Mouse (Mus musculus): ENCODE measurements at regions not wholly inside any gene's neighbourhood (a gene's known extent, or its start where the extent isn't known, plus 50 kb on each side); places are given as distances from the start of the nearest gene placed in this dataset.

DNA sequence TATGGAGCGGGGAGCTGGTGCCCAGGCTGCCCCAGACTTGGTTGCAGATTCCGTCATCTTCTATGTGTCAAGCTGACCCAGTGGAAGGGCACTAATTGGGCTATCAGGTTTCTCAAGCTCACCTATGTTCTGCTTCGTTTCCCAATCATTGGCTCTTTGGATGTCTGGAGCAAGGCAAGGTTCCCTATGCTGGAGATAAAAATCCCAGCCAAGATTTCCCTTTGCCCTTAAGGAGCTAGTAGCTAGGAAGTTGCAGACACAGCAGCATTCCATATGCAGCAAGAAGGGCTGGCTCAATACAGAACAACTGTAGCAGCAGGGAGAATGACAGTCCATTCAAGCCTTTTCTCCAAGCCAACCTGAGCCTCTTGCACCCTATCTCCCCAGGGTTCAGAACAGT is 159.2 kb upstream of the Zfp706 start:
- no peak for DNase-seq (ENCODE audit: low spot score in 2 of 2)

DNA sequence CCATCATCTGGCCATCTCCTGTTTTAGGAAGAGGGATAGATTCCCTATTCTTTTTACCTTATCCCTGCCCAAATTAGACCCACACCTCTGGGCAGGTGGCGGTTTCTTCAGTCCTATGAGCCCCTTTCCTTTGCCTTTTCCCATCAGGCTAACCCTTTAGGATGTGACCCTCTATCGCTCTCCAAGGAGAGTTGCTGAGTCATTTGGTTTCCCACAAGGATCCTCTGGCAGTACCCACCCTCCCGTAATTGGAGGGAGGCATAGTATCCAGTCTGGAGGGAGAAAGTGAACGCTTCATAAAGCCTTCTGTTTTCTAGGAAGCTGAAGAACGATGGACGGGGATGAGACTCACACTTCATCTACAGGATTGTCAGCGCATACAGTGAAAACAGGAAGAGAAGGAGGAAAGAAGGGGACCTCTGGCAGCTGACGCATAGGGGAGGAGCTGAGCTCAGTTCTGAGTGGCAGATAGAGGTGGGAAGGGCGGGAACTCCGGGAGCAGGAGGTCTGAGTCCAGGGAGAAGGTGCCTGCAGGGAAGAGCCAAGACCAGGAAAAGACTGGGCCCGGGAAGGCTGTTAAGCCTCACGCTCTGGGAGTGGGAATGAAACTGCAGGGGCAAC is 158.4 kb upstream of the Zfp706 start:
- DNase-seq (ENCODE audit: low spot score in 2 of 2) = no peak

DNA sequence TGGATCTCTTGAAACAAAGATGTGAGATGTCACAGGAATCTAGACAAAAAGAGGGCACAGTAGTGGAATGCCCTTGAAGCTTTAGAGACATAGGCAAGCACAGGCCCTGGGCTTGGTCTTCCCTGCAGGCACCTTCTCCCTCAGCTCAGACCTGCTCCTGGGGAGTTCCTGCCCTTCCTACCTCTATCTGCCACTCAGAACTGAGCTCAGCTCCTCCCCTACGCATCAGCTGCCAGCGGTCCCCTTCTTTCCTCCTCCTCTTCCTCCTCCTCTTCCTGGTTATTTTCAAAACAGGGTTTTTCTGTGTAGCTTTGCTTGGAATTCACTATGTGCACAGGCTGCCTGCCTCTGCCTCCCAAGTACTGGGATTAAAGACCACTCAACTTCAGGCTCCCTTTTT is 157.6 kb upstream of the Zfp706 start:
- DNase-seq (ENCODE audit: low spot score in 2 of 2) = no peak

DNA sequence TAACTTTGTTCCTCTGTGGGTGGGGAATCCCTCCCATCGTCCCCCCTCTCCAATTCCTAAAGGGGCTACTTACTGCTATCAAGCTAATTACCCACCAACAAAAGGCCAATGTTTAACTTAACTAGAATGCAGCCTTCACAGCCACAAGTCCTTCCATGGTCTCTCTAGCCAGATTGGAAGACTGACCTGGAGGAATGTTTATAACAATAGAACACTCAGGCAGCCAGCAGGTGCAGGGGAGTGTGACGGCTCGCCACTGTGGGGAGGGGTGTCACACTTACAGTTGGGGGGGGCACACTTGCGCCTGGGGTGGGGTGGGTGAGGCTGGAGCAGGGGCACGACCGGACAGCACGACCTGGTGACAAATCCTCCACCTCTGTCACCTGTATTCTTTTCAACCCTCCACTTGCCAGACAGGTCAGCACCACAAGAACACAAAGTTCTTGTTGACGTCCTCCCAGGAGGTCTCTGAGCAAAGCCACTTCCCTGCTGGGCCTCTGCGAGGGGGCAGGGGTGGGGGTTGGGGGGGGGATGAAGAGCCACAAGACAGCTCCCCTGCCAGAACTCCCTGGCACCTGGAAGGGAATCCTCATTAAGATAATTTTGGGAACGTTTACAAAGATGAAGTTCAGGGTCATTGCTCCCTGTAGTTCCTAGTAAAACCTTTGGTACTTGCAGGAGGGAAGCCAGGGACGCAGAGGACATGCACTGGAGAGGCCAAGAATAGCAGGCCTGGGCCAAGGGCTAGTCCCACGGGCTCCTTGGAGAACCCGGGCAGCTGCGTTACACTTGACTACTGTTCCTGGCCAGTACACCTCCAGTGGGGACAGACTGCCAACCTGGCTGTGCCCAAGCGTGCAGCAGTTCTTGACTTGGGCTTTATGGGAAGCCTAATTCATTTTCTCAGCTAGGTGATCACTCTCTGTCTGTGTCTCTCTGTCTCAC is 156.9 kb upstream of the Zfp706 start:
- no peak for DNase-seq (ENCODE audit: low spot score in 2 of 2)

DNA sequence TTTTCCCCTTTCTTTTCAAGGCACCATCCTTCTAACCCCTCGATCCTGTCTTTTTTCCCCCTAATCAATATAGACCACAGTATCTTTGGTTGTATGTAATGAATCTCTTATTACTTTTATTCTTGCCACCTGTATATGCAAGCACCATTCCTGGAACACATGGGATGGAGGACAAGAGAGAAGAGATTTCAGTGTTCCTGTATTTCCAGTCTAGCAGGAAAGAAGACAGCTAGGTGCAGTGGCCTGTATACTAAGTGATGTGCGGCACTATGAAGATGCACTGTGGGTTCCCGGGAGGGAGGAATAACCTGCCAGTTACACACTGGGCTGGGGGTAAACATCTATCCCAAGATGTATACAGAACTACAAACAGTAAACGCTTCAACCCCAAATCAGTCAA is 152.4 kb upstream of the Zfp706 start:
- DNase-seq (ENCODE audit: low spot score in 2 of 2) = no peak

DNA sequence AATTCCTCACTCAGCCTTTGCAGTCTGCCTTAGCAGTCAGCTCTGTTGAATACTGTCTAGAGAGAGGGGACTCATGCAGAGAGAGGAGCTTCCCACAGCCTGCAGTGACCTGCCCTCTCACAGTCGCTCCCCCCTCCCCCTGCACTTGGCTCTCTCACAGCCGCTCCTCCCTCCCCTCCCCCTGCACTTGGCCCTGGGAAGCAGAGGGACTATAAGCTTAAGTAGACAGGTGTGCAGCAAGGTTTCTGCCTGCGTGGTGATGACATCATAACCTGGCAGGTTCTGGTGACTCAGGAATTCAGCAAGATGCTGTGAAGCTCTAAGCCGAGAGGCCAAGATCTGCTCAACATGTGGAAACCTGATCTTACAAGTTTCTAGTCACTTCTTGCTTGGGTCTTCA is 151.8 kb upstream of the Zfp706 start:
- DNase-seq (ENCODE audit: low spot score in 2 of 2) = no peak

DNA sequence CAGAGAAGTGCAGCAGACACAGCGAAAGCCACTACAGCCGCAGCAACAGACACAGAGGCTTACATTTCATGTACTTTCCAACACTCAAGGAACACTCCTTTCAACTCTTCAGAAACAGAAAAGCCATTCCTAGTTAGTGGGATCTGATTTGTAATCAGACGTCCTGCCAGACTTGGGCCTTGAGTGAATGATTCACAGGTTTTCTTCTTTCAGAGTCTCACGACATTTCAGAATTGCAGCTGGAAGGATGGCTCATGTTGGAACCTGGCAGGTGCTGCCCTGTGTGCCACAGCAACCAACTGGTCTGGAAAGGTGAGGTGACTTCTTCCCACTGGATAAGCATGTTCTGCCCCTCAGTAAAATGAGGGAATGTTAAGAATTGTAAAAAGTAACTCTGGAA is 149.8 kb upstream of the Zfp706 start:
- DNase-seq (ENCODE audit: low spot score in 2 of 2) = no peak

DNA sequence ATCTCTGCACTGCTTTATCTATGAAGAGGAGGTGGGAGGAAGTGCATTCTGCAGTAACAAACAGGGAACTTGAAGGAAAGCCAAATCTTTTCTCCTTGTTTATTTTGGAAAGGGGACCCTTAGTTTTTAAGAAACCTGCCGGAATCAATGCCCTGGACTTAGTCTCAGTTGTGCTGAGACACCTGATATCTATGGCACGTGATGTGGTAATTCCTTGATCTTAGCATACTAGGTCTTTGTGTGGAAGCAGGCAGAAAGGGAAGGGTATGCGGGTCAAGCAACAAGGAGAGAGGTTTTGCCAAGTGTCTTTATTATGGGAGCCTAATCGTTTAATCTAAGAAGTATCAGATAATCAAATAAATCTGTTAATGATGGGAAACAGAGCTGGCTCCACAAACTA is 147.4 kb upstream of the Zfp706 start:
- DNase-seq (ENCODE audit: low spot score in 2 of 2) = no peak

DNA sequence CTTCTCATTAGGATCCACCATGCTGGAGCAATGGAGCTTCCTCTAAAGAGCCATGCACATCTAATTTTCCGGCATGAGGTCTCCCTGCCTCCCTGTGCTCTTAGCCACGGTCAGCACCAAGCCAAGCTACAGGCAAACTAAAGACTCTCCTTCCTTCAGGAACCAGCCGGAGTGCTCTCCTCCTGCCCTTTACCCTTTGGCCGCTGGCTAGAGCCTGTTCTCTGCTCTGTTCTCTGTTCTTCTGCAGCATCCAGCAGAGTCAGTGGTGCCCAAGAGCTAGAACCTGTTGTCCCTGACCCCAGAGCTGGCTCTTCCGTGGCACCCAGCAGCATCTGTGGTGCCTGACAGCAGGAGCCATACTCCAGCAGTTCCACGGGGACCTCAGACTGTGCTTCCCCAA is 145.6 kb upstream of the Zfp706 start:
- DNase-seq (ENCODE audit: low spot score in 2 of 2) = no peak

DNA sequence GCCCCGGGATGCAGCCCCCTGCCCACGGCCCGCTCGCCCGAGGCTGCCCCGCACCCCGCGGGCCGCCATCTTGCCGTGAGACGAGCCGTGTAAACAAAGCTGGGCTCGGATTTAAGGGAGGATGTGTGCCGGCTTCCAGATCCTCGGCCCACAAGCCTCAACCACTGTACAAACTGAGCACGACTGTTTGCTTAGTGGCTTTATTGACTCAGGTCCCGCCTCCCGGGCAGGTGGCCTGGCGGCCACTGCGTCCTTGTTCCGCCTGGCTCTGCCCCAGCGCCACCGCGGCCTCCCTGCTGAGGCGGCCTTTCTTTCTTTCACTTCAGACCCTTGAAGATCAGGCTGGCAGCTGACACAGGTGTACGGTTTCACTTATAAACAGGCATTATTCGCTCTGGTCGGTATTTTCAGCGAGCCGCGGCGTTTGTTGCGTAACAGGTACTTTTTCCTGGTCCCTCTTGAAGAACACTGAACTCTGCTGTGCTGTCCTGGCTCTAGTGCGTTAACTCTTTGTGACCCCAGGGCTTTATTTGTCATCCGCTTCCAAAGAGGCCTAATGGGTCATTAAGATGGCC is 128.1 kb upstream of the Zfp706 start:
- peak; percentile 28 to 49 for DNase-seq (ENCODE audit: low spot score in 2 of 2)

DNA sequence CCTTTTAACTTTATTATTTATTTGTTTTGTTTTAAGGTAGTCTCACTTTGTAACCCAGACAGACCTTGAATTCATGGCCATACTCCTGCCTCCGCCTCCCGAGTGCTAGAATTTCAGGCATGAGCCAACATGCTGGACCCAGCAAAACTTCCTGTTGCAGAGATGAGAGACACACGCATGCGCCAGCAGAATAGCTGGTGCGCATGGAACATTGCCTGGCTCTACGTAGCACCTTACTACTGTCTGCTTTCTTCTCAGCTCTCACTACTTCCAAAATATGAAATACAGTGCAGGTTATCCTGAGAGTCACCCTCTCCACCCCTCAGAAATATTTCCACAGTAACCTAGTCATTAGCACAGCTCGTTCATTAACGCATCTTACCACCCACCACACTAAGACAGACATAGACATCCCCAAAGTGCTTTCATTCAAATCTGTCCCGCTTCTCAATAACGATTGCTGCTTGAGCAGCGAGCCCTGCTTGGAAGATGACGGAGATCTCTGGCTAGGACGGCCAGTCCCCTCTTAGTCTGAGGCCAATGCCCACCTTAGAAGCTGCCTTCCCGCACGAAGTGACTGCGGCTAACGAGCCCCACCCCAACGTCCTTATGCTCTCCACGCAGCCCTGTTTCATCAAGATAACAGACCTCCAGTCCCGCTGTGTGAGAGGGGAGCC is 127.5 kb upstream of the Zfp706 start:
- no peak for DNase-seq (ENCODE audit: low spot score in 2 of 2)

DNA sequence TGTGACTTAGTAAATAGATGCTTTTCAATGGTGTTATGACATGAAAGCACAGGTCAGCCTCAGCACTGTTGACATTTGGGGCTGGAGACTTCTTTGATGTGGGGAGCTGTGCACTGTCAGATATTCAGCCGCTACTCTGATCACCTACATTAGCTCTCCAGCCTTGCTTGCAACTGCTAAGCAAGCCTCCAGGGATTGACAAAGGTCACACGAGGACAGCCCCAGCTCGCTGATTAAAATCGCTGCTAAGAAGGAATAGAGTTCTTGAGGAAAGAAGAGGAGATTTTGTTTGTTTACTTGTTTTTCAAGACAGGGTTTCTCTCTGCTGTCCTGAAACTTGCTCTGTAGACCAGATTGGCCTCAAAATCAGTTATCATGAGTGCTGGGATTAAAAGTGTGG is 126.8 kb upstream of the Zfp706 start:
- no peak for DNase-seq (ENCODE audit: low spot score in 2 of 2)

DNA sequence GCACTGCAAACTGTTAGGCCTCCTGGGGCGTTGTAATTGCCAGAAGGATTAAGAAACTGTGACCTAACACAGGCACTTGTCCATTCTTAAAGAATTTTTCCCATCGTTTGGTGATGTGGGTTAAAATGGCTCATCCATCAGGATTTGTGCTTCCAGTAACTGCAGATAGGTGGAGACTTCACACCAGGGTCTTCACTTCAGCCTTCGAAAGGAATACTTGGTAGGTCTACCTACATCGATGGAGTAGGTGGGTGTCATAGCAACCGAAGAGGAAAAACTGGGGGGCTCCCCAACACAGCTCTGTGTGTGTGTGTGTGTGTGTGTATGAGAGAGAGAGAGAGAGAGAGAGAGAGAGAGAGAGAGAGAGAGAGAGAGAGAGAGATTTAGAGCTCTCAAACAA is 126.3 kb upstream of the Zfp706 start:
- no peak for DNase-seq (ENCODE audit: low spot score in 2 of 2)

DNA sequence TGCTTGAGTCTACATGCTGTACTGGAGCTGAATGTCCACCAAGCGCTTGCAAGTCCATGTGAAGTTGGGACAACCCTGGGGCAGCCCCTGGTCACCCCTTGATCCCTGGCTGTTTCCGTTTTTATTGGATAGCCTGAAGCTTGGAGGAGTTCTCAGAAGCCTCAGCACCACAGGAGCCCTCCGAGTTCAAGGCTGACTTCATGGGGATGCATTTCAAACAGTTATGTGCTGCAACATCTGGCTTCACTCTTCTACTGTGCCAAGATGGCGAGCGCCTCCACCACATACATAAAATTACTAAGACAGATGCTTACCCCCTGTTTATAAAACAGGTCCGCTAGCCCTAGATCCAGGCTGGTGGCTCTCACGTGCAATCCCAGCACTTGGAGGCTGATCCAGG is 120.1 kb upstream of the Zfp706 start:
- no peak for DNase-seq (ENCODE audit: low spot score in 2 of 2)

DNA sequence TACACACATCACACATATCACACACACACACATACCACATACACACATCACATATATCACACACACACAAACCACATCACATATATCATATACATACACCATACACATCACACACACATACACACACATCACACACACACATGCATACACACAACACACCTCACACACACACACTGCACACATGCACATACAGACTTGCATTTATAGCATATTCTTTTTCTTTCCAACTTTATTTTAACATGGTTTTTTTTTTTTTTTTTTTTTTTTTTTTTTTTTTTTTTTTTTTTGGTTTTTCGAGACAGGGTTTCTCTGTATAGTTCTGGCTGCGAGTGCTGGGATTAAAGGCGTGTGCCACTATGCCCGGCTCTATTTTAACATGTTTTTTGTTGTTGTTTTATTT is 119.6 kb upstream of the Zfp706 start:
- no peak for DNase-seq (ENCODE audit: low spot score in 2 of 2)

DNA sequence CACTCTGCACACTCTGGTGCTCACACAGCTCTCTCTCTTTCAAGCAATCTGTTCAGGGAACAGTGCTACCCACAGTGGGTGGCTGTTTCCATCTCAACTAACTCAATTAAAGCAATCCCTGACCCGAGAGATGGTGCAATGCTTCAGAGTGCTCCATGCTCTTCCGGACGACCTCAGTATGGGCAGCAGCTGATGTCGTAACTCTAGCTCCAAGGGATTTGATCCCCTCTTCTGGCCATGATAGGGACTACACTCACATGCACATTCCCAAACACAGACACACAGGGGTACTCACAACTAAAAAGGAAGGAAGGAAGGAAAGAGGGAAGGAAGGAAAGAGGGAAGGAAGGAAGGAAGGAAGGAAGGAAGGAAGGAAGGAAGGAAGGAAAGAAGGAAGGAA is 118.2 kb upstream of the Zfp706 start:
- DNase-seq (ENCODE audit: low spot score in 2 of 2) = no peak

DNA sequence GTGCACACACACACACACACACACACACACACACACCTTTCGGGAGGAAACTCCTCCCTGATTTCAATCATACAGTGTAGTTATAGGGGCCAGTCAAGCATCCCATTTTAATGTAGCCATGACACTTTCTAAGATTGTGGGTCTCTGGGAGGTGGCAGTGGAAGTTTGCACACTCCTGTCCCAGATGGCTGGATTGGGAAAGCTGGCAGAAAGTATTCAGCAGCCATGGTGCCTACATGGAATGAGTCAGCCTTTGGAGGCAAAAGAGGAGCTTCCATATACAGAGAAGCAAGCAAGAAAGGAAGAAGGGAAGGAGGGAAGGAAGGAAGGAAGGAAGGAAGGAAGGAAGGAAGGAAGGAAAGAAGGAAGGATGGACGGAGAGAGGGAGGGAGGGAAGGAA is 117.4 kb upstream of the Zfp706 start:
- no peak for DNase-seq (ENCODE audit: low spot score in 2 of 2)

DNA sequence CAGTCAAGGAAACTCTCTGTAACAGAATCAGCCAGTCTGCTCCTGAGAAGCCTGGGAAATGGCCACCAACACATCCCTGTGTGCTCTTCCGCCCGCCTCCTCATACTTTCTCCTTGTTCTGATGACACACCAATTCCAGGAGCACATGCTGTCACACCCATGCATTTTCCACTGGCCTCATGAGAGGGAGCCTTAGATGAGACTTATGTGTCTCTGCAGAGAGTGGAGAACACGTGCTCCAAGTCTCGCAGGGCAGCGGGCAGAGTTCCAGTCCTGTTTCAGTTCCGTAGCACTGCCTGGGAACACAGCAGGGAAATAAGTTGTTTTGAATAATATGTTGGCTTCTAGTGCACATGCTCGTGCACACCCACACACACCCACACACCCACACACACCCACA is 116.7 kb upstream of the Zfp706 start:
- no peak for DNase-seq (ENCODE audit: low spot score in 2 of 2)

DNA sequence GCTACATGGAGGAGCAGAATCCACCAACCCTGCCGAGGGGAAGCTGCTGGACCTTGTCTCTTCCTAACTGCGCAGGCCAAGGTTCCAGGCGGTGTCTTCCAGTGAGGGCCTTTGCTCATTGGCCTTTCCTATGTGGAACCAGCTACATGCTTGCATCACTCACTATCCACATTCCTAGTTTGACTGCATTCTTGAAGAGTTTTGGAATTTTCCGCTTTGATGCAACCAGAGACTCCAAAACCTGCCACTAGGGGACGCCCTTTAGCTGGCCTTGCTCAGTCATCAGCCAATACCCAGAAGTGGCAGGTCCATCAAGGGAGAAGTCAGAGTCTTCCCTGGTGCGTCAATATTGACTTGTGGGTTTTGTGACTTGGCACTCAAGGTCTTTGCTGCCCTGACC is 112.8 kb upstream of the Zfp706 start:
- DNase-seq (ENCODE audit: low spot score in 2 of 2) = peak; percentile 23 to 75

DNA sequence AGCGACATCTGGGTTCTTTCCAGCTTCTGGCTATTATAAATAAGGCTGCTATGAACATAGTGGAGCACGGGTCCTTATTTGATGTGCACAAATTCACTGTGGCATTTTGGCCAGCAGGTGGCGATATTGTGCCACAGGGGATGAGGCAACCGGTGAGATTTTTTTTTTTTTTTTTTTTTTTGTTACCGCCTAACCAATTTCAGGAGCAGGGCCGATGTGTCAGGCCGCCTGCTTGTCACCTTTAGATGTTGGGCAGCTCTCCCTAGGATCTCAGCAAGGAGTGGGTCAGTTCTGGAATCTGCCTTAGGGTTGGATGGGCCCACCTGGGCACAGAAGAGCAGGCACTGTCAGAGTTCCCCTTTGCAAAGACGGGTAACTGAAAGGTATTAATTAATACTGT is 106.5 kb upstream of the Zfp706 start:
- peak; percentile 41 to 73 for DNase-seq (ENCODE audit: low spot score in 2 of 2)

DNA sequence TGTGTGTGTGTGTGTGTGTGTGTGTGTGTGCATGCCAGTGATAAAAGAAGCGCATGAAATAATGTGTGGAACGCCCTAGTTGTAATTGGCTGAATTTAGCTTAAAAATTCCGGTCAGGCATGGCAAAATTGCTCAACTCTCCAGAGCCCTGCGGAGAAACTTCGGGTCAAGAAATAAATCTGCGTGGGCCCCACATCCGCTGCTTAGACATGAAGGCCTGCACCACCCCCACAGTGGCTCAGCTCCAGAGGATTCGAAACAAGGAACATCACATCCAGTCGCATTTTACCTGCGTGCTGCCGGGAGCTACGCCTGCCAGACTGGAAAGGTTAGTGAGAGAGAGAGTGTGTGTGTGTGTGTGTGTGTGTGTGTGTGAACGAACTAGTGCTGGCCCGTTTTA is 102.9 kb upstream of the Zfp706 start:
- DNase-seq (ENCODE audit: low spot score in 2 of 2) = no peak

DNA sequence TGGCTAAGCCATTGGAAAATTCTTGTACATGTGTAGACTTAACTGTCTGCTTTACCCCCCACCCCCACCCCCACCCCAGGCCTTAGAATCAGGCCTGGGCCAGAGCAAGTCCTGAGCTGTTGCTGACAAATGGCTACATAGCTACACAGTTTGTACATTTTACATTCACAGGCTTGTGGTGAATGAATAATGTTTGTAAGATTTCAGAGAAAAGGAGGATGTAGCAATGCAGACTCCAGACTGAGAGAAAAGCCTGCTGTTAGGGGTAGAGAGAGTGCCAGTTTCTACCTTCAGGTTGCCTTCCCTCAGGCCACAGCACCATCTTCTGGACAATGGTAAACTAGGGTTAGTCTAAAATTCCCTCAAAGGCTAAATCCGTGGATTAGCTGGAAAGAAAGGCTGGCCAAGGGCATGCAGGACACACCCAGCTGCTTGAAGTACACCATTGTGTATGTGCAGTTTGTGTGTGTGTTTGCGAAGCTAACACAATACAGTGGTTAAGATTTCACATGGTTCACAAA is 94.5 kb upstream of the Zfp706 start:
- DNase-seq (ENCODE audit: low spot score in 2 of 2) = no peak
